Mouse (Mus musculus) ovary, postnatal 14 days (tissue): Measurements from ENCODE around the gene Sfxn5.
A peak's percentile ranks its signal among the peaks of the same experiment; 100 is the strongest.

Experiments
- DNase-seq: peaks from one replicate; pipeline ENCODE4 v3.0.0; 2022; ENCODE audit warnings: low spot score

Gene Sfxn5

DNA sequence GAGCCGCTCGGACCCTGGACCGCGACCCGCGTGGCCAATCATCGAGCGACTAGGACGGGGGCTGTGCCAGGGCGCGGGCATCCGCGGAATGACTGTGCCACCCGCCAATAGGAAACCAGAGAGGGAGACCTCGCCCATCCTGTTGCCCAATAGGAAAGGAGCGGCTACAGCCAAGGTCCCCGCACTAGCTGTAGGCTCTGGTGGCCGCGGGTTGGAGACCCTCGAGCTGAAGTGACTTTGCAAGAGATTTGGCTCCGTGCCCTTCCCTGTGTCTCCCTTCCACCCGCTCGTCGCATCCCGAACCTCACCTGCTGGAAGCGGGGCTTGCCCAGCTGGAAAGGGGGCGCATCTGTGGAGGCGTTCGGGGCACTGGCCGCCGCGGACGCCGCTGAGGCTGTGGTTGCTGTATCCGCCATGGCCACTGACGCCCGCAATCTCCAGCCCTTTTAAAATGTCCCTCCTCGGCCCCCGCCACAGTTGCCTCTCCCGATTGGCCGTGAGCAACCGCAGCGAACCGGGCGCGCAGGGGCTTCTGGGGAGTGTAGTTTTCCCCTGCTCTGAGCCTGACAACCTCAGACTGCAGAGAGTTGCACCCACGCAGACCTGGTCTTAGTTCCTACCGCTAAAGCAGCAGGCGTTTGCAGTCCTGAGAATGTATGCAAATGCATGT lies at the start of gene Sfxn5:
Sfxn5 (minus strand) TSS at position 423 of the 670 bp plus-strand sequence.
- peak; percentile 92 for DNase-seq

DNA sequence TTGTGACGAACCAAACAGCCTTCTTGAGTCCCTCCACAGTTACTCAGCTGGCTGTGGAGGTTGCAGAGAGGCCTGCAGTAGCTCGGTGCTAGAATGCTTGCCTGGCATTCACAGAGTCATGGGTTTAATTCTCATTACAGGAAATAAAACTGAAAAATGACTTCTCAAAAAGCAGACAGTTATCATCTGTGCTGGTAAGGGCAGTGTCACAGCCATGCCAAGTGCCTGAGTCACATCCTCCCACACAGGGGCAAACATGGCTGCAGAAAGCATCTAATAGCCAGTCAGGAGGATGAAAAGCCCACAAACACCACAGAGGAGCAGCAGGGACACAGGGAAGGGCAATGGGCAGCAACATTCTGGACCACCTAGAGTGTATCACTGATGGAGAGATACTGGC lies 49.6 kb upstream of the Sfxn5 start:
- no peak for DNase-seq

DNA sequence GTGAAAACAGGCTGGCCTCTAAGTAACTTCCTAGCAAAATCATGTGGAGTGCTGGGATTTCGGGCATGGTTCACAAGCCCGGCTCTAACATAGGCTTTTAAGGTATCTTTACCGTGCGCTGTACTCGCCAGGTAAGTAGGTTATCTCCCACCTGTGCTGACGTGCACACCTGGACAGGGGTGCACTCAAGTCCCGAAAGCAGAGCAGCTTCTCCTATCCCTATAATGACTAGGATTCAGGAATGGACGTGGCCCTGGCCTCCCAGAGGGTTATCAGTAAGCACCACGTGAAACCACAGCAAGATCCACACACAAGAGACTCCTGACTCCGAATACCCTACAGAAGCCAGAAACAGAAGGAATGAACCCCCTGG lies 48.4 kb upstream of the Sfxn5 start:
- DNase-seq: no peak

DNA sequence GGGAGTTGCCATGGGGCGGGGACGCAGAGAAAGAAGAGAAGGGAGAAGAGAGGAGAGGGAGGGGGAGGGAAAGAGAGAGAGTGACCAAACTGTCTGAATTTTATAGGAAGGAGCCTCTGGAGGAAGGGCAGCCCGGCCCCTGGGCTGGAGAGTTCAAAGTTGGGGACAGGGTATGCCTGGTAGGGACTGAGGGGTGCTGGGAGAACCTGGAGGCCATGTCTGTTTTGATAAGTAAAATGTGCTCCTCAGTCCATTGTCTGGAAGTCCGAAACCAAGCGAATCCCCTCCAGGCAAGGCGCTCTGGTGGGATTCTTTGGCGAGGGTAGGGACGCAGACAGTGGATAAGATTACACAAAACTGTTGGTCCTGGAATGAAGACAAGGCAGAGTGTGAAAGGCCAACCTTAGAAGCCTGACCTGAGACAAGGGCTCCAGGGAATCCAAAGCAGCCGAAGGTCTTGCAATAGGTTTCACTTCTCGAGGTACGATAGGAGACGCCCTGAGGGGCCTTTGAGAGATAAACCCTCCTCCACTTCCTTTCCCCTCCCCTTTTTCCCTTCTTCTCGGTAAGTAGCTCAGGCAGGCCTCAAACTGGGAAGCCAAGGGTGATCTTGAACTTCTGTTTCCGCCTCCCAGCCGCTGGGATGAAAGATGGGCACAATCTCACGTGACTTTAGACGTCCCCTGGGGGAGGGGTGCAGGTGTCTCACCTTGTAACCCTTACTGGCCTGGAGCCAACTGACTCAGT lies 47.9 kb upstream of the Sfxn5 start:
- DNase-seq: no peak

- peak; percentile 77 for DNase-seq
Measured at GRCm38 (mm10) chr6:85380201-85380900, 47.1 kb upstream of the Sfxn5 start.

- no peak for DNase-seq
Measured at GRCm38 (mm10) chr6:85378629-85379028, 45.4 kb upstream of the Sfxn5 start.

DNA sequence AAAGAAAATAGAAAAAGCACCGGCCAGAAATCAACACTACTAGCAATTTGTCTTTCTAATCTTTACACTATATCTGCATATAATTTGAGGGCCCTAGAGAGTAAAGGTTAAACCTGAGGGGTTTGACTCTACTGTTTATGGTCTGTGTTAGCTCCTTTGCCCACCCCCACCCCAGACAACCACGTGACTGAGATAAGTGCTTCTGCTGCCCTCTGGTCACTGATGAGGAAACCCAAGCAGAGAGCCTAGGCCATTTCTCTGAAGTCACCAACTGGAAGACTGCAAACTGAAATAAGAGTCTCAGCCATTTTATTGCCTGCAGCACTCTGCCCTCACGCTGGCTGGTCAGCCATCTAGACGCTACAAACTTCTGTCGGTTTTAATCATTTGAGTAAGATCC lies 44.7 kb upstream of the Sfxn5 start:
- DNase-seq: no peak

DNA sequence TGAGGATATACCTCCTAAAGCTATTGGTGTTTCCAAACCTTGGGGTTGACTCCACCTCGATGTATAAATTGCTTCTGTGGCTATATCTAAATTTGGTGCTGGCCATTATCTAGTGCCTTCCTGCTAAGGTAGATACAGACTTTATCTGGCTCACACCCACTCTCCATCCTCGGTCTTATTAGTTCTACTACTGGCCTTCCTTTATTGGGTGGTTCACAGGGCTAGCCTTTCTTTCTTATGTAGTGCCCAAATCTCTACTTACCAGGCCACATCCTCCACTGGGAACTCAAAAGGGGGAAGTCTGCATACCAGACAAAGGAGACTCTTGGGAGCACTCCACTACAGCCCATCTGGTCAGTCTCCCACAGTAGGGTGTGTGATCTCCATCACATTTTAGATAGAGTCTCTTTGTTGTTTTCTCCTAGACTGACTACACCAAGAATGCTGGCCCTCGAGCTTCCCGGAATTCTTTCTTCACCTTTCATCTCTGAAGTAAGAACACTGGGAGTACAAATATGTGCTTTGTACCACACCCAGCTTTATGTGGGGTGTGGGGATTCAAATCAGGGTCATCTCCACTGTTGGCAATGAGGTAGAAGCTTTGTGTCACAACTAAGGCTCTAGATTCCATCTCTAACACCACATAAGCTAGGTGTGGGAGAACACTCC lies 44.0 kb upstream of the Sfxn5 start:
- DNase-seq: no peak

DNA sequence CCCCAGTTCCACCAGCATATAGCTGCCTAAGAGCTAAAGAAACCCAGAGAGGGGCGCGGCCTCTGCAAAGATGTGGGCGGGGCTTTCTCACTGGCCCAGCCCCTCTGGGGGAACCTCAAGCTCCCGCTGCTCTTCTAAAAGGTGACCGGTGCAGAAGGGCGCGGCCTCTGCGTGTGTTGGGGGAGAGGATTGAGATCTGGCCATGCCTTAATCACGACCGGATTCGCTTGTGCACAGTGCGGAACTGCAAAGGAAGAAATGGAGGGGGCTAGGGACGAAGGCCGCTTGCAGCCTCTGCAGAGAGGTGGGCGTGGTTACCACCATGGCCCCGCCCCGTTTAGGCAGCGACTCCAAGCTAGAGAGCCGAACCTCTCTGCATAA lies 41.5 kb upstream of the Sfxn5 start:
- peak; percentile 88 for DNase-seq

GRCm38 (mm10) chr6:85373951-85374733 lies 40.9 kb upstream of the Sfxn5 start, which contains the start of gene Rab11fip5:
TSS of gene Rab11fip5 (minus strand) at chr6:85374634.
- DNase-seq: no peak

- no peak for DNase-seq
Measured at GRCm38 (mm10) chr6:85373066-85373860, 40.0 kb upstream of the Sfxn5 start.

DNA sequence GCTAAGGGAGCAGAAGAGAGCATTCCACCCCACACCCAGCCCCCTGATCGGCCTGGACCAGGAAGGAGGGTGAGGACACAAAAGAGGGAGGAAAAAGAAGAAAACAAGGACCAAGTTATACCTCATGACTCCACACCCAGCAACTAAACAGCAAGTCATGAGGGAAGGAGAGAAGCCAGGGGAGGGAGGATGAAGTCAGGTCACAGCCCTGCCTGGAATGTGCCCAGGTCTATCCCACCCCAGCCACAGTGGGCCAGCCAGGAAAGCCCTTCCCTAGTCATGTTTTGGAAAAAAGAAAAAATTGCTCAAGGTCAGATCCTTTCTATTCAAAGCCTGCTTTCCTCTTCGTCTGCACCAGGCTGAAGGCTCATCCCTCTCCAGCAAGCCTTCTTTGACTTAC lies 39.3 kb upstream of the Sfxn5 start:
- no peak for DNase-seq

DNA sequence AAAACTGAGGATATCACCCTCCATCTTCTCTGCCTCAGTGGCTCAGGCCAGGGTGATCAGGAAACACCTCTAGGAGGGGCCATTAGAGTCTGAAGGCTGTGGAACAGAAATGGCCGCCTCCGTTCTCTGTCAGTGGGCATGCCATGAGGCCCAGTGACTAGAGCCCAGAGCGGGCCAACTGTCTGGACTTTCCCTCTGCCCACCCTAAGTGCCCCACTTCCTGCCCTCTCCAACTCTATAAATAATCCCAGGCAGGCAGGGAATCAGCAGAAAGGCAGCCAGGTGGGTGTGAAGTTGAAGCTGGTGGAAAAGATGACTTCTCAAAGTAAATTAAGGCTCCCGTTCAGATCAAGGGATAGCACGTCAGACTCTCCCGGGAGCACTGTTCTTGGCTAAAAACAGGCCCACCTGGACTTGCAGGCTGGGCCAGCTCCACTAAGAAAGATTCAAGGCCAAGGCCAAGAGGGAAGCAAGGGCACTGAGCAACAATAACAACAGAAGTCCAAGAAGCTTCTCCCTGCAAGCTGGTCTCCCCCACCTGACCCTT lies 38.7 kb upstream of the Sfxn5 start:
- no peak for DNase-seq

DNA sequence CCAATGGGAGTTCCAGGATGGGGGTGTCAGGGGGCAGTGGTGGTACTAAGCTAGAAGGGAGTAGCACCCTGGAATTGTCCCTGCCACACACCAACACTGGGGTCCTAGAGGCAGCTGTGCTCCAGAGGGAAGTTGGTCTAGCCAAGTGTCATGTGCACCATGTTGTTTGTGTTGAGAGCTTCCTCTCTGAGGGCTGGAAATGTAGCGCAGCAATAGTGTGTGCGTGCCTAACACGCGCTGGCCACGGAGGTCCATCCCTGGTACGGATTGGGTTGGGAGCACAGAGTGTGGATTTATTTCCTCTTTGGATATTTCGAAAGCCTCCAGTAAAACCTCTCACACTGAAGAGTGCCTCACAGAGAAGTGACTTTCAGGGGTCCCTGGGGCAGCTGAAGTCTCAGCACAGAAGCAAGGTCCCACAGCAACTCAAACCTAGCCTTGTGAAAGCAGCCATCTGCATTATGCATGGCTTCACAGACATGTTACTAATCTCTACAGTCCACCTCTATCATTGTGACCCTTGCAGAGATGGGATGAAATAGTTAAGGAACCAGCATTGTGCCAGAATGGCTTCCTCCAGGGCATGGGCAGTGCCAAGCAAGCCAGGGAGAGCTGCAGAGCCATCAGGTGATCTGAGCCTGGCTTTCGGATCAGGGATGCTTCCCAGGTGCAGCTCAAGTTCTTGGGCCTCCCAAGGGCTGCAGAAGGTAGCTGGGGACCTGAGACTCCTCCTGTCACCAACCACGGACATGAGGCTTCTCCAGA lies 37.6 kb upstream of the Sfxn5 start:
- no peak for DNase-seq

DNA sequence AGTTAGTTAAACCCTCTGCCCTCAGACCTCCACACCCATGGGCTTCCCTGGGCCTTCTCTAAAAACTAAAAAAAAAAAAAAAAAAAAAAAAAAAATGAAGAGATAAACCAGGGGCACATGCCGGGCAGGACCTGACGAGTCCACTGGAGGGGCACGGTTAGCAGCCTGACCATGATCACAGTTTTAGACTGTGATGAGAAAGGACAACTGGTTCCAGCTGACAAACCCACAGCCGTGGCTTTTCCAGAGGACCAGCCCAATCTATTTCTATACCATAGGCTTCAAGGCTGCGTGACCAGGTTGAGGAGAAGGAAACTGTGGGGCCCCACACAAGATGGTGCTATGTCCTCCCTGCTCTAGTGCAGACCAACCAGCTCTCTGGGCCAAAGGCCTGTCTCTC lies 36.8 kb upstream of the Sfxn5 start:
- no peak for DNase-seq

- DNase-seq: peak; percentile 51
Measured at GRCm38 (mm10) chr6:85369181-85369860, 36.1 kb upstream of the Sfxn5 start.

GRCm38 (mm10) chr6:85368722-85369121 lies 35.5 kb upstream of the Sfxn5 start:
- DNase-seq: no peak

- no peak for DNase-seq
Measured at GRCm38 (mm10) chr6:85368166-85368565, 34.9 kb upstream of the Sfxn5 start.

DNA sequence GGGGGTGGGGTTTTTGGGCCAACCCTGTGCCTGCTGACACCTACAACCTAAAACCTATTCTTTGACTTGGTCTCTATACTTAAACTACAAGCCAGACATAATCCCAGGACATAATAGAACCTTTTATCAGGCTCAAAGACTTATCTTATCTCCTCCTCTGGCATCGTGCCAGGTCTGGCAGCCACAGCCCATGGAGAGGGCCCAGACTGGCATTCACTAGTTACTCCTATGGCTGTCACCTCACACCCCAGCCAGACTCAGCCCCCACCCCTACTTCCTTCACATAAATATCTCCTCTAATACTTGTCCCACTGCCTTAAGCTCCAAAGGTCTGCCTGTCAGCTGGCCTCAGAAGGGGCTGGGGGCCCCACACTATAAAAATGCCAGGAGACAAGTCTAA lies 33.2 kb upstream of the Sfxn5 start:
- DNase-seq: no peak
